Mouse (Mus musculus) CH12.LX (cell line): Measurements from ENCODE around the gene Reep1.

Experiments used
- CTCF ChIP-seq, 2 experiments: IDR thresholded peaks in 1 of 2; conservative IDR thresholded peaks in 1 of 2; 2 replicates each; pipeline ENCODE4 v1.5.1; 2011 to 2012; ENCODE audit warnings: low read depth in 2 of 2, low read length in 2 of 2, improper control_type of control experiment in 1 of 2, inconsistent platforms in 1 of 2, mild to moderate bottlenecking in 1 of 2, moderate library complexity in 1 of 2
- EP300 ChIP-seq: IDR thresholded peaks from 2 replicates; pipeline ENCODE4 v1.6.1; 2011; ENCODE audit warnings: low read length, improper control_type of control experiment
- MXI1 ChIP-seq: IDR thresholded peaks from 2 replicates; pipeline ENCODE4 v1.6.1; 2011; ENCODE audit warnings: mild to moderate bottlenecking, low read depth, low read length, improper control_type of control experiment
- NRF1 ChIP-seq: IDR thresholded peaks from 2 replicates; pipeline ENCODE4 v1.6.1; 2014; ENCODE audit warnings: low read depth, mild to moderate bottlenecking, inconsistent platforms, low read length, improper control_type of control experiment, moderate library complexity
- POLR2A ChIP-seq: IDR thresholded peaks from 2 replicates; pipeline ENCODE4 v1.6.1; 2011; ENCODE audit warnings: low read depth, mild to moderate bottlenecking, improper control_type of control experiment, low read length

- no peak for TF ChIP-seq POLR2A
- TF ChIP-seq MXI1, result no peak
- no peak for TF ChIP-seq CTCF (conservative IDR thresholded peaks at IDR 0.05 in 1 of 2, IDR thresholded peaks at IDR 0.05 in 1 of 2; ENCODE audit: low read depth in 2 of 2, low read length in 2 of 2)
- no peak for TF ChIP-seq NRF1
- no peak for TF ChIP-seq EP300
These were observed 92.0 kb downstream of the Reep1 start for GRCm38 (mm10) chr6:71799391-71799790.
